Mouse (Mus musculus) forebrain, embryonic 15.5 days (tissue): ENCODE data around the gene Plin3. TPM values are rescaled to one million over a fixed set of nuclear protein-coding genes. Genes with fewer than 3 reads are reported as not detected.

ENCODE experiments used
- ATAC-seq: fragments of 200-750 bp; cut with Nextera tagmentation; replicated peaks from 2 replicates; pipeline ENCODE4 v1.8.0; 2017; ENCODE audit warnings: mild to moderate bottlenecking, moderate TSS enrichment, moderate library complexity
- H3K27ac ChIP-seq: fragments of 300-500 bp; sonication (generic); replicated peaks from 2 replicates; pipeline ENCODE4 v1.5.1; 2015; ENCODE audit warnings: mild to moderate bottlenecking, inconsistent platforms
- H3K27me3 ChIP-seq: fragments of 300-500 bp; sonication (generic); 2 replicates; pipeline ENCODE4 v1.6.1; 2015; ENCODE audit warnings: inconsistent platforms
- H3K36me3 ChIP-seq: fragments of 300-500 bp; sonication (generic); 2 replicates; pipeline ENCODE4 v1.6.1; 2015; ENCODE audit warnings: mild to moderate bottlenecking, inconsistent platforms
- H3K4me1 ChIP-seq: fragments of 300-500 bp; sonication (generic); 2 replicates; pipeline ENCODE4 v1.6.1; 2015; ENCODE audit warnings: inconsistent platforms
- H3K4me2 ChIP-seq: fragments of 300-500 bp; sonication (generic); replicated peaks from 2 replicates; pipeline ENCODE4 v1.6.1; 2015; ENCODE audit warnings: mild to moderate bottlenecking, inconsistent platforms
- H3K4me3 ChIP-seq: fragments of 300-500 bp; sonication (generic); 2 replicates; pipeline ENCODE4 v1.5.1; 2015; ENCODE audit warnings: mild to moderate bottlenecking, inconsistent platforms
- H3K9ac ChIP-seq: fragments of 300-500 bp; sonication (generic); replicated peaks from 2 replicates; pipeline ENCODE4 v1.6.1; 2015; ENCODE audit warnings: mild to moderate bottlenecking, inconsistent platforms
- H3K9me3 ChIP-seq: fragments of 300-500 bp; sonication (generic); 2 replicates; pipeline ENCODE4 v1.6.1; 2016; ENCODE audit warnings: inconsistent platforms
- WGBS: fragments of 180-500 bp; shearing (Covaris S2); methylation state at CpG from one replicate; pipeline ENCODE4 v1.1.7; 2015; ENCODE audit warnings: mixed read lengths; 5-methylcytosine and 5-hydroxymethylcytosine counted together
- polyA plus RNA-seq: library from polyadenylated mRNA; unstranded; fragments of >200 nt; fragmentation: Nextera tagmentation; extraction: Ambion mirVana; gene quantifications from 2 replicates; pipeline ENCODE4 v1.2.1, GENCODE M21; 2015

Gene Plin3
- polyA plus RNA-seq: 10.9 and 13.6 TPM in 2 replicates

GRCm38 (mm10) chr17:56292531-56293222, at the start of gene Plin3:
TSS of gene Plin3 (minus strand) at chr17:56292873.
- no peak within 1 kb of the TSS for H3K4me2 ChIP-seq
- WGBS: 83% methylated on average over 4 of the region's 4 CpGs
- no peak within 1 kb of the TSS for H3K4me3 ChIP-seq
- no peak within 1 kb of the TSS for H3K9ac ChIP-seq
- no peaks in the 10 kb centered on the region for H3K27me3 ChIP-seq
- no peaks in the 10 kb centered on the region for H3K9me3 ChIP-seq
- ATAC-seq: no peak
- peaks cover 27% of the 10 kb centered on the region for H3K4me1 ChIP-seq
- H3K27ac ChIP-seq: peak within 1 kb of the TSS; percentile 71; the same call in 1 of the 2 replicates
- H3K36me3 ChIP-seq: no peaks in the 10 kb centered on the region

GRCm38 (mm10) chr17:56340717-56341116, 48.0 kb upstream of the Plin3 start:
- Histone ChIP-seq H3K9me3 (no peaks in the 10 kb centered on the region), H3K36me3 (no peaks in the 10 kb centered on the region), H3K9ac (no peak overlapping the region), H3K4me1 (peaks cover 19% of the 10 kb centered on the region), H3K27me3 (no peaks in the 10 kb centered on the region), H3K27ac (no peak overlapping the region), H3K4me3 (no peak overlapping the region), H3K4me2 (no peak overlapping the region)
- ATAC-seq: no peak

GRCm38 (mm10) chr17:56338909-56339308, 46.2 kb upstream of the Plin3 start:
- peaks cover 21% of the 10 kb centered on the region for H3K4me1 ChIP-seq
- no peaks in the 10 kb centered on the region for H3K9me3 ChIP-seq
- H3K27me3 ChIP-seq: no peaks in the 10 kb centered on the region
- H3K27ac ChIP-seq: no peak overlapping the region
- H3K9ac ChIP-seq: no peak overlapping the region
- WGBS: 60% methylated on average over 4 of the region's 4 CpGs
- no peak for ATAC-seq
- H3K4me2 ChIP-seq: no peak overlapping the region
- no peaks in the 10 kb centered on the region for H3K36me3 ChIP-seq
- no peak overlapping the region for H3K4me3 ChIP-seq

- WGBS: 93% methylated on average over 6 of the region's 6 CpGs
- ATAC-seq: no peak
- peaks cover 21% of the 10 kb centered on the region for H3K4me1 ChIP-seq
- H3K27me3 ChIP-seq: no peaks in the 10 kb centered on the region
- H3K27ac ChIP-seq: no peak overlapping the region
- no peaks in the 10 kb centered on the region for H3K9me3 ChIP-seq
- no peak overlapping the region for H3K9ac ChIP-seq
- H3K4me3 ChIP-seq: no peak overlapping the region
- no peaks in the 10 kb centered on the region for H3K36me3 ChIP-seq
- H3K4me2 ChIP-seq: no peak overlapping the region
These were observed 45.1 kb upstream of the Plin3 start for GRCm38 (mm10) chr17:56337791-56338190.

GRCm38 (mm10) chr17:56337190-56337589, 44.5 kb upstream of the Plin3 start:
- Histone ChIP-seq H3K9me3 (no peaks in the 10 kb centered on the region), H3K27me3 (no peaks in the 10 kb centered on the region), H3K4me2 (no peak overlapping the region), H3K9ac (no peak overlapping the region), H3K27ac (no peak overlapping the region), H3K4me1 (peaks cover 25% of the 10 kb centered on the region), H3K4me3 (no peak overlapping the region), H3K36me3 (no peaks in the 10 kb centered on the region)
- WGBS: 52% methylated on average over 4 of the region's 4 CpGs
- ATAC-seq: no peak

GRCm38 (mm10) chr17:56332987-56333386, 40.3 kb upstream of the Plin3 start:
- 41% methylated on average over 8 of the region's 8 CpGs for WGBS
- H3K36me3 ChIP-seq: no peaks in the 10 kb centered on the region
- H3K4me3 ChIP-seq: no peak overlapping the region
- H3K4me2 ChIP-seq: no peak overlapping the region
- H3K9me3 ChIP-seq: no peaks in the 10 kb centered on the region
- H3K9ac ChIP-seq: no peak overlapping the region
- H3K27me3 ChIP-seq: no peaks in the 10 kb centered on the region
- no peak overlapping the region for H3K27ac ChIP-seq
- ATAC-seq: no peak
- peaks cover 55% of the 10 kb centered on the region for H3K4me1 ChIP-seq

GRCm38 (mm10) chr17:56331256-56331655, 38.6 kb upstream of the Plin3 start:
- no peak overlapping the region for H3K9ac ChIP-seq
- H3K4me1 ChIP-seq: peaks cover 57% of the 10 kb centered on the region
- no peaks in the 10 kb centered on the region for H3K27me3 ChIP-seq
- H3K36me3 ChIP-seq: no peaks in the 10 kb centered on the region
- no peak for ATAC-seq
- H3K4me2 ChIP-seq: no peak overlapping the region
- no peak overlapping the region for H3K27ac ChIP-seq
- H3K4me3 ChIP-seq: no peak overlapping the region
- H3K9me3 ChIP-seq: no peaks in the 10 kb centered on the region

GRCm38 (mm10) chr17:56330345-56330744, 37.7 kb upstream of the Plin3 start:
- Histone ChIP-seq H3K4me2 (no peak overlapping the region), H3K4me3 (no peak overlapping the region), H3K9me3 (no peaks in the 10 kb centered on the region), H3K27ac (no peak overlapping the region), H3K27me3 (no peaks in the 10 kb centered on the region), H3K4me1 (peaks cover 54% of the 10 kb centered on the region), H3K9ac (no peak overlapping the region), H3K36me3 (no peaks in the 10 kb centered on the region)
- no peak for ATAC-seq
- 73% methylated on average over 3 of the region's 3 CpGs for WGBS

GRCm38 (mm10) chr17:56329267-56329666, 36.6 kb upstream of the Plin3 start:
- Histone ChIP-seq H3K4me1 (peaks cover 54% of the 10 kb centered on the region), H3K36me3 (no peaks in the 10 kb centered on the region), H3K9ac (no peak overlapping the region), H3K4me3 (no peak overlapping the region), H3K4me2 (no peak overlapping the region), H3K27ac (no peak overlapping the region), H3K27me3 (no peaks in the 10 kb centered on the region), H3K9me3 (no peaks in the 10 kb centered on the region)
- no peak for ATAC-seq

GRCm38 (mm10) chr17:56326153-56327147, 33.8 kb upstream of the Plin3 start:
- Histone ChIP-seq H3K4me3 (peak overlapping the region; percentile 98), H3K36me3 (0 out of 2 replicates have a peak, but pooled peaks cover 2% of the 10 kb centered on the region), H3K9ac (peak overlapping the region; percentile 95), H3K27me3 (no peaks in the 10 kb centered on the region), H3K9me3 (no peaks in the 10 kb centered on the region), H3K27ac (peak overlapping the region; percentile 97), H3K4me1 (peaks cover 45% of the 10 kb centered on the region), H3K4me2 (peak overlapping the region; percentile 87)
- WGBS: 2% methylated on average over 66 of the region's 67 CpGs
- ATAC-seq: peak; percentile 45

GRCm38 (mm10) chr17:56325450-56326152, 32.9 kb upstream of the Plin3 start, which contains the start of gene Kdm4b:
TSS of gene Kdm4b (plus strand) at chr17:56326062.
- H3K9ac ChIP-seq: peak within 1 kb of the TSS; percentile 95
- H3K27me3 ChIP-seq: no peaks in the 10 kb centered on the region
- no peaks in the 10 kb centered on the region for H3K9me3 ChIP-seq
- peak within 1 kb of the TSS; percentile 87 for H3K4me2 ChIP-seq
- peak within 1 kb of the TSS; percentile 98 for H3K4me3 ChIP-seq
- under 1% methylated on average over 56 of the region's 57 CpGs for WGBS
- peaks cover 37% of the 10 kb centered on the region for H3K4me1 ChIP-seq
- peak; percentile 100 for ATAC-seq
- H3K36me3 ChIP-seq: 0 out of 2 replicates have a peak, but pooled peaks cover 6% of the 10 kb centered on the region
- peak within 1 kb of the TSS; percentile 97 for H3K27ac ChIP-seq

- no peaks in the 10 kb centered on the region for H3K27me3 ChIP-seq
- H3K9me3 ChIP-seq: no peaks in the 10 kb centered on the region
- H3K9ac ChIP-seq: no peak overlapping the region
- no peak for ATAC-seq
- 57% methylated on average over 3 of the region's 3 CpGs for WGBS
- H3K27ac ChIP-seq: no peak overlapping the region
- H3K4me1 ChIP-seq: peaks cover 27% of the 10 kb centered on the region
- no peak overlapping the region for H3K4me2 ChIP-seq
- 0 out of 2 replicates have a peak, but pooled peaks cover 6% of the 10 kb centered on the region for H3K36me3 ChIP-seq
- H3K4me3 ChIP-seq: no peak overlapping the region
These were observed 31.7 kb upstream of the Plin3 start for GRCm38 (mm10) chr17:56324419-56324818.
